Mouse (Mus musculus): Measurements from ENCODE around the gene Tgm3. TPM values are rescaled to one million over a fixed set of nuclear protein-coding genes. Genes with fewer than 3 reads are reported as not detected.

Tgm3 gene
- not detected for polyA plus RNA-seq (2017; shearing (Covaris generic))

GRCm38 (mm10) chr2:130012026-130012425 lies at the start of gene Tgm3:
TSS of gene Tgm3 (plus strand) at chr2:130012349.
- no peak for ATAC-seq

GRCm38 (mm10) chr2:129980608-129981007 lies 31.5 kb upstream of the Tgm3 start:
- no peak for ATAC-seq

- no peak for ATAC-seq
Measured at GRCm38 (mm10) chr2:129987527-129988045, 24.6 kb upstream of the Tgm3 start.

GRCm38 (mm10) chr2:129989646-129990045 lies 22.5 kb upstream of the Tgm3 start:
- no peak for ATAC-seq

- no peak for ATAC-seq
Measured at GRCm38 (mm10) chr2:129994468-129994867, 17.7 kb upstream of the Tgm3 start.

GRCm38 (mm10) chr2:129998476-129998875 lies 13.7 kb upstream of the Tgm3 start:
- no peak for ATAC-seq

- ATAC-seq, result no peak
Measured at GRCm38 (mm10) chr2:129999296-129999695, 12.9 kb upstream of the Tgm3 start.

- ATAC-seq, result no peak
Measured at GRCm38 (mm10) chr2:130000601-130001000, 11.5 kb upstream of the Tgm3 start.

GRCm38 (mm10) chr2:130004046-130004445 lies 8.1 kb upstream of the Tgm3 start:
- ATAC-seq, result no peak

- ATAC-seq, result no peak
Measured at GRCm38 (mm10) chr2:130009371-130009770, 2.8 kb upstream of the Tgm3 start.

GRCm38 (mm10) chr2:130013646-130014045 lies 1.5 kb downstream of the Tgm3 start:
- no peak for ATAC-seq

- no peak for ATAC-seq
Measured at GRCm38 (mm10) chr2:130015196-130015595, 3.0 kb downstream of the Tgm3 start.

- ATAC-seq, result no peak
Measured at GRCm38 (mm10) chr2:130018084-130018483, 5.9 kb downstream of the Tgm3 start.

- no peak for ATAC-seq
Measured at GRCm38 (mm10) chr2:130027890-130028289, 15.7 kb downstream of the Tgm3 start.

GRCm38 (mm10) chr2:130029826-130030225 lies 17.7 kb downstream of the Tgm3 start:
- peak; percentile 29 for ATAC-seq

GRCm38 (mm10) chr2:130032661-130033060 lies 20.5 kb downstream of the Tgm3 start:
- ATAC-seq, result no peak

GRCm38 (mm10) chr2:130036846-130037245 lies 24.7 kb downstream of the Tgm3 start:
- ATAC-seq, result no peak

GRCm38 (mm10) chr2:130038971-130039370 lies 26.8 kb downstream of the Tgm3 start:
- ATAC-seq, result no peak

- no peak for ATAC-seq
Measured at GRCm38 (mm10) chr2:130040190-130040886, 28.2 kb downstream of the Tgm3 start.

- no peak for ATAC-seq
Measured at GRCm38 (mm10) chr2:130043835-130044234, 31.7 kb downstream of the Tgm3 start.

GRCm38 (mm10) chr2:130047923-130048440 lies 35.8 kb downstream of the Tgm3 start:
- ATAC-seq, result no peak

- no peak for ATAC-seq
Measured at GRCm38 (mm10) chr2:130048792-130049191, 36.6 kb downstream of the Tgm3 start.

GRCm38 (mm10) chr2:130058149-130058548 lies 46.0 kb downstream of the Tgm3 start:
- ATAC-seq, result no peak

GRCm38 (mm10) chr2:130068228-130068627 lies 56.1 kb downstream of the Tgm3 start:
- ATAC-seq, result no peak

Measured in CD4-positive, CD25-positive, alpha-beta regulatory T cell, adult 4 months (primary cell).